Mouse (Mus musculus): ENCODE measurements around the gene Ciita.

Gene Ciita

DNA sequence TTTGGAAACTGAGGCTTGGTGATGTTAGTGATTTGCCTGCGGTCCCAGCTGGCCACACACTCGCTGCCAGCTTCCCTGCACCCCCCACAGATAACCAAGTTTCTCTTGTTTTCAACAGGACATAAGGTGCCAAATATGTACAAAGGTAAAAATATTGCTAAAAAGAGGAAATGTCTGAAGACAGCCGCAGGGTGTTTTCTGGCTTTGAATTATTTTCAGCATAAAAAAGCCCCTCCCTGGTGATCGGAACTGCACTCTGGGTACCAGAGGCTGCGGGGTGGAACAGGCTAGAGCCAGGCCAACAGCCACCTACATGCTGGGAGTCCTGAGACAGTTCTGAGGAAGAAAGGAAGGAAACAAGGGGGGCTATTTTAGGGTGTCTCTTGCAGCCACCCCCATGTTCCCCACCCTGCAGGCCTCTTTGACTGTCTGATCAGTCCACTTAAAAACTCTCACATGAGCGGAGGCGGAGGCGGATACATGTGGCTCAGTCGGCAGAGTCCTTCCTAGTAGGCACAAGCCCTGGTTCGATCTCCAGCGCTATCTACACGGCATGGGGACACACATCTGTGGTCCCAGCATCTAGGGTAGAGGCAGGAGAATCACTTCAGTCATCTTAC is 36.2 kb downstream of the Ciita start:
- intact Hi-C loops (cut with DNase I): no loop called here

DNA sequence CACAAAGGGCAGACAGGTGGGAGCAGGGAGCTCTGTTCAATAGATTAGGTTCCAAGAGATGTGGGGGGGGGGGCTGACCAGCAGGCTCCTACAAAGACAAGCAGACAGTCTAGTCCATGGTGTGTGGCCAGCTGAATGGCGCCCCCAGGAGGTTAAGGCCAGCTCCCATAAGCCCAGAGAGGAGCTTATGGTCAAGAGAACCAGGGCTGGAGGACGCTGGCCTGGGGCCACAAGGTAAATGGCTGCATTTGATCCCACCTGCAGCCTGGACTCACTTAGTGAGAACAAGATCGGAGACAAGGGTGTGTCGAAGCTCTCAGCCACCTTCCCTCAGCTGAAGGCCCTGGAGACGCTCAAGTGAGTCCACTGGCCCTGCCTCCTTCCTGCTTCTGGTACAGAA is 38.2 kb downstream of the Ciita start:
- intact Hi-C loops (cut with DNase I): no loop called here

DNA sequence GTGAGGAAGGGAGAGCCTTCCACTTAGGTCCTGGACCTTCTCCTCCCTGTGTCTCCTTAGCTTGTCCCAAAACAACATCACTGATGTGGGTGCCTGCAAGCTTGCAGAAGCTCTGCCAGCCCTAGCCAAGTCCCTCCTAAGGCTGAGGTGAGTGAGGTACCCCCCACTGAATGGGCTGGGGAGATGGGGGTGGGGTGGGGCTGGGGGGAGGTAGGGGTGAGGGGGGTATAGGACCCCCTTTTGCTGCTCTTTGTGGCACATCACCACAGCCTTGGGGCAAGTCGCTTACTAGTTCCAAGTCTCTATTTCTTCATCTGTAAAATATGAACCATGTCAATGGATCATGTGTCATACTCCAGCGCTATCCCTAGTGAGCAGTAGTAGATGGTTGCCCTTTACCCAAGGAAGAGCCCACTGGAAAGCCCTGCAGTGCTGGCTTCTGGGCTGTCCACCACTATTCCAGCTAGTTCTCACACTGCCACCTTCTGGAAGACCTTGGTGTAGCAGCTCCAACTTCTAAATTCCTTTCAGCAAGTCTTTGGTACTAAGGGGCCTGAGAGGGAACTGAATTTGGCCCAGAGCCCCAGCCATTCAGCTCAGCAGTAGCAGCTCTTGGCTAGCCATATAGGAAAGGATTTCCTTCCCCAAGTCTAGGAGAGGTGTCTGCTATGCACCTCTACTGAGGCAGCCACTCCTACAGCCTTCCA is 41.2 kb downstream of the Ciita start:
- intact Hi-C loops (cut with DNase I): loop anchor here (5.0 kb wide), 2 partner anchors 104 to 239 kb away; no protein-coding TSS in a partner anchor

DNA sequence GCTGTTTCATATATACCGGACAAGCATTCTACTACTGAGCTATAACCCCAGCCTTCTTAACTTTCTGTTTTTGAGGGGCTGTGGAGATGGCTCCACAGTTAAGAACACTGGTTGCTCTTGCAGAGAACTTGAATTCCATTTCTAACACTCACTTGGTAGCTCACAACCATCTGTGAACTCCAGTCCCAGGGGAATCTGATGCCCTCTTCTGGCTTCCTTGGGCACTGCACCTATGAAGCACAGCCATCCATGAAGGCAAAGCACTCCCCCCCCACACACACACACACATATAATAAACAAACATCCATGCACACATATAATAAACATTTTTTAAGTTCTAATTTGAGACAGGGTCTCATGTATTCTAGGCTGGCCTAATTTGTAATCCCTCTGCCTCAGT is 43.0 kb downstream of the Ciita start:
- intact Hi-C loops (cut with DNase I): loop anchor here (5.0 kb wide), 2 partner anchors 106 to 241 kb away; no protein-coding TSS in a partner anchor

DNA sequence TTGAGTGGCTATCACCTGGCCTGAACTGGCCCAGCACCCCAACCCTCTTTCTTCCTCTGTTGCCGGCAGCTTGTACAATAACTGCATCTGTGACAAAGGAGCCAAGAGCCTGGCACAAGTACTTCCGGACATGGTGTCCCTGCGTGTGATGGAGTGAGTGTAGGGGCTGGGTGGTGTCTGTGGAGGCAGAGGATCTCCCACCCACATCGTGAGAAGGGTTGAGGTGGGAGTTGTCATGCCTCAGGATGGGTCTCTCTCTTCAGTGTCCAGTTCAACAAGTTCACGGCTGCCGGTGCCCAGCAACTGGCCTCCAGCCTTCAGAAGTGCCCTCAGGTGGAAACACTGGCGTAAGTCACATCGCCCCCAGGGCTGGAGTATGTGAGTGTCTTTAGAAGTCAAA is 43.8 kb downstream of the Ciita start:
- intact Hi-C loops (cut with DNase I): loop anchor here (5.0 kb wide), 2 partner anchors 106 to 241 kb away; no protein-coding TSS in a partner anchor

DNA sequence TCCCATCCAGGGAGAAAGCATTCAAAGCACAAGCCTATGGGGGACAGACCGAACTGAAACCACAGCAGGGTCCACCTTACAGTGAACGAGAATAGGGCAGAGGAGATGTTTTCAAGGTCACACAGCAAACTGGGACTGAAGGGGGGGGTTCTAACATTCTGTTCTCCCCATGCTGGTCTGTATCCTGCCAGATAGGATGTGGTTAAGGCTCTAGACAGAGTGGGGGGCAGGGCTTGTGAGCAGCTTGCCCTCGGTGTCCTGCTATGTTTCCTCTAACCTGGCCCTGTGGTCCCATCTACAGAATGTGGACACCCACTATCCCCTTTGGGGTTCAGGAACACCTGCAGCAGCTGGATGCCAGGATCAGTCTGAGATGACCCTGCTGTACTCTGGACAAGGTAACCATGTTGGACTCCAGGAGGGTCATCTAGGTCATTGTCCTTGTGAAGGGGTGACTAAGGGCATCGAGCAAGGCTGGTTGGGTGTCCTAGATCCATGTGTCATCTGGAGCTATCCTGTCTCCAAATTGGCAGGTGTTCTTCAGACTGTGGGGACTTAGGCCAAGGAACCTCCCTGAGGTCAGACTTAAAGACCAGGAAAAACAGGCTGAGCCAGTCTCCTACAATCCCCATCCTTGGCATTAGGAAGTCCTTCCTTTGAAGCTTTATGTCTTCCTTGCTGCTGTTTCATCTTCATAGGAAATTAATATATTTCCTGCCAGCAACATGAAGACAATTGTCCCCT is 45.2 kb downstream of the Ciita start:
- intact Hi-C loops (cut with DNase I): loop anchor here (5.0 kb wide), 2 partner anchors 108 to 243 kb away; no protein-coding TSS in a partner anchor

DNA sequence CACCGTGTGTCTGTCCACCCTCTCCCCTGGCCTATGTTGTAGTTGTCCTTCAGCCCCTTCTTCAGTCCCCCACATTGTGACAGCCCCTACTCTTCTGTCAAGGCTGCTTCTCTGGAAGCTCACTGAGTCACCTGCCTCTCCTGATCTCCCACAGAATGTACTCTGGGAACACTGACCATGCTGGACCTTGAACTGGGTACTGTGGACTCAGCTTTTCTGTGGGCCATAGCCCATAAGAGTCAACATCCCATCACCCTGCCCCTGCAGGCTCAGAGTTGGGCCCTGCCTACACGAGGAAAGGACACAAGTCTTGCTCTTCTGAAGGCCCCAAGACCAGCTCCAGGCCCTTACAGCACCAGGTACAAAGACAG is 45.7 kb downstream of the Ciita start:
- intact Hi-C loops (cut with DNase I): no loop called here

DNA sequence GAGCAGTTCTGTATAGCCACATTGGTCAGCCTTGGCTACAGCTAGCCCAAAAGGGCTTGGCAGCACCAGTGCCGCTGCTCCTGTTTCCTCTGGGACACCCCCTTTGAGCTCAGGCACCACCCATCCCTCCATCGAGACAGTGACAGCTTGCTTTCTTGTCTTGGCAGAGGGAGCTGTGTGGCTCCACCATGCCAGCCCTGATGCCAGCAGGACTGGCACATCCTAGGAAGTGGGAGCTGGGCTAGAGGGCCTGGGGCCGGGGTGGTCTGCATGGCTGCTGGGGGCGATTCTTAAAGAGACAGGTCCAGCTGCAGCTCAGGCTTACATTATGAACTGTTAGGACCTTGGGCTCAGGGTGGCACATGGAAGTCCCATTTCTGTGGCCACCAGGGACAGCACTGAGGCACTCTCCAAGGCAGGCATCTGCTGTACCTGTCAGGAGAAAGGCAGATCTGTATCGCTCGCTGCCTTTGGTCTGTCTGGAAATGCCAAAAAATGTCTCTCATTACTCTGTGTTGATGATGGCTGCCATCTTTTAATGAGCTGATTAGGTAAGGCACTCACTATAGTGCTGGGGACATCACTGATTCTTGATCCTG is 47.3 kb downstream of the Ciita start:
- intact Hi-C loops (cut with DNase I): no loop called here

DNA sequence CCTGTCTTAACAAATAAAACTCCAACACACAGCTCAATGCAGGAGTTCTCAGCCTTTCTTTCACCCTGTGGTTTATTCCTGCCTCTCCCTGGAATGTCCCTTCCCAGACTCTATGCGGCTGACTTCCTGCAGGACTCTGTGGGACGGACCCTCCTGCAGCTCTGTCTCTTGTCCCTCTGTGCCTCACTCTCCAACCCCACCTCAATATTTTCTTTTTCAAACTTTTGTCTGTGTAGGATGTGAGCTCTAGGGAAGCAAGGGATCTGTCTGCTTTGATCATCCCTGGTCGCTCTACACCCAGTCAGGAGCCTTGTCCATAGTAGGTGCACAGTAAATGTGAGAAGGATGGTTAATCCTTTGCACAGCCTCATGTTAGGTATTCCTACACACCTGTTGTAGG is 48.5 kb downstream of the Ciita start:
- intact Hi-C loops (cut with DNase I): no loop called here

DNA sequence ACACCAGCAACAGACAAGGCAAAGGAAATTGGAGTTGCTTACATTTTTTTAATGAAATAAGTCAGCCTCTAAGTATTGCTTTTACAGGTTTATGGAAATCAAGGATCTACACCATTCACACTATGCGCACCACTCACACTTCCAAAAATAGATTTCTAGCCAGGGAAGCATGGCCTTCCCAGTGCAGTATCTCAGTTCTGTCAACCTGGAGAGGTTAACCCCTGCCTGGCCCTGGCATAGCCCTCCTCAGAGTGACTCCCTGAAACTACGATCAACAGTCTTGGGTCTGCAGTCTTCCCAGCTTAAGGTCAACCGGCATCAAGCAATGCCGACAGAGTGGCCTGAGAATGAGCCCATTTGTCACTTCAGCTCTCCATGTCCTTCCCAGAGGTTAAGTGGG is 50.3 kb downstream of the Ciita start:
- intact Hi-C loops (cut with DNase I): no loop called here

DNA sequence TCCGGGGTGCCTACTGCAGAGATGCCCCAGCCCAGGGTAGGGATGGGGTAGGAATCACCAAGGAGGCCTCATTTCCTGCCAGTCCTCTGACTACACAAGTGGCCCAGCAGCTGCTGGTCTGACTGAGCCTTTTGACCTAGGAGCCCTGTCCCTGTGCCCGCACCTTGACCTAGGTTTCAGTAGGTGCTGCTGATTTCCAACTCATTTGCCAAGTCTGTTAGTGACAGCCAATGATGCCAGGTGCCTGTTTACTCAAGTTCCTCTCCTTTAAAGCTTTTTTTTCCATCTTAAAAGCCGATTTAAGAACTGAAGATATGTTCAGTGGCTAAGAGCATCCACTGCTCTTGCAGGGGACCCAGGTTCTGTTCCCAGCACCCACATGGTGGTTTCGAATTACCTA is 53.9 kb downstream of the Ciita start:
- intact Hi-C loops (cut with DNase I): no loop called here

DNA sequence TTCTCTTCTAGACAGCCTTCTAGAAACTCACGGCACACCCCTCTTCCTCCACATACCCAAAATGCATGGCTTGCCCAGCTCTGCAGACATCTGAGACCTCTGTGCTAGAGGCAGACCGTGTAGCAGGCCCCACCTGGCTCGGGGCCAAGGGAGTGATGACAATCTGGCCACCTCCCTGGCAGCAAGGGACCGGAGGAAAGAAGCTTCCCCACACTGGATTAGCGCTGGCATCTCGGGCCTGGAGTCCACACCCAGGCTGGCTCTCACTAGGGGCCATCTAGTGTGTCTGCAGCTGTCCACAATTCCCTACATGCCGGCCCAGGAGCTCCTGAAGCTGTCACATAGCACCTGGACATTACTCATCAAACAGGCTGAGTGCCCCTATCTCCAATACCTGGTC is 54.7 kb downstream of the Ciita start:
- intact Hi-C loops (cut with DNase I): no loop called here

DNA sequence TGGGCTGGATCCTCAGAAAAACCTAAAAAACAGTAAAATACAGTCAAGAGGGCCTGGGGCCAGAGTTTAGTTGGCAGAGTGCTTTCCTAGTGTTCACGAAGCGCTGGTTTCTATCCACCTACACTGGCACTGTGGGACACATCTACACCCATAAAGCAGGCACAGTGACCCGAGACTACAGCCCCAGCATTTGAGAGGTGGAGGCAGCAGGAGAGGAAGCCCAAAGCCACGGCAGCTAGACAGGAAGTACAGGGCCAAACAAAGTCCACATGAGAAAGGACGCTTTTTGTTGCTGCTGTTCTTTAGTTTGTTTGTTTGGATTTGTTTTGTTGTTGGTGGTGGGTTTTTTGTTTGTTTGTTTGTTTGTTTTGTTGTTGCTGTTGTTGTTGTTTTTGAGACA is 56.5 kb downstream of the Ciita start:
- intact Hi-C loops (cut with DNase I): no loop called here

DNA sequence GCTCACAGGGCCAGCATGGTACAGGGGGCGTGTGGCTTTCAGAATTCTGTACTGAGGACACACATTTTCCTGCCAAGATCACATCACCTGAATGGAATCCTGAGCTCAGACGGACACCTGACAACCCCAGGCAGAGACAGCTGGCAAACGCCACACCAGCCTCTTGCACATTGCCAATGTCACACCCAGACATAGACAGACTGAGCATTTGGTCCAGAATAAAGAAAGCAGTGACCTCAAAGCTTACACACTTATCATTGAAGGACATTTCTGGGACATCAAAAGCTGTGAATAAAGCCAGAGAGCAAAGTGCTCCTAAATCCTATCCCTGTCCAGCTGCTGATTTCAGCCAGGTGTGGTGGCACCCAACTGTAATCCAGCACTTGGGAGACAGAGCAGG is 57.1 kb downstream of the Ciita start:
- intact Hi-C loops (cut with DNase I): no loop called here

DNA sequence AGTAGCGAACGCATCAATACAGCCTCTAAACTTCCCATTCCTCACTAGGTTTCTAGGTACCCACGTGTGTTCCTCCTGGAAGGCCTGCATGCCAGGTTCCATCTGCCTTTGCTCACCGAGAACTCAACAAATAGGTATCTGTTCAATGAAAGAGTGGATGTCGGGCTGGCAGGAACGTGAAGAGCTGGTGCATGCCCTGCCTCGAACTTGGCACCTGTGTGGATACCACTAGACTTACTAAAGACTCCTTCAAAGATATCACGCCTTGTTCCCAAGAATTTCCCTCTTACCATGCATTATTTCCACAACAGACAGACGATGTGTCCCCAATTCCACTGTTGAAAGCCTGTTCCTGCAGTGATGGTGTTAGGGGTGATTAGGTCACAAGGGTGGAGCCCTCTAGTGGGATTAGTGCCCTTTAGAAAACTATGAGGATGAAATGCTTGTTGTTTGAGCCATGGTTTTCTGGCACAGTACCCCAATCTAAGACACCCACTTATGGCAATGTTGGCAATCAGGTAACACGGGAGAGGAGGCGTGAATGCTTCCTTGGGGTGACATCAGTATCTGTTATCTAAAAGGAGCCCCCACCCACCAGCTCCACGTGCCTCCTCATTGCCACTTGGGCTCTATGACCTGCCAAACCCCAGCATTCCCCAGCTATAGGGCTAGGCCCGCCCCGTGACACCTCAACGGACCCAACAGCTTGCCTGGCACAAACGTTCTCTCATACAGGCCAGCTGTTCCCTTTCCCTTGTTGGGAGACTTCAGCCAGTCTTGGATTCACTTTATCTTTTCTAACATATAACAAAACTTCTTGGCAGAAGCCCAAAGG is 61.1 kb downstream of the Ciita start:
- intact Hi-C loops (cut with DNase I): no loop called here

DNA sequence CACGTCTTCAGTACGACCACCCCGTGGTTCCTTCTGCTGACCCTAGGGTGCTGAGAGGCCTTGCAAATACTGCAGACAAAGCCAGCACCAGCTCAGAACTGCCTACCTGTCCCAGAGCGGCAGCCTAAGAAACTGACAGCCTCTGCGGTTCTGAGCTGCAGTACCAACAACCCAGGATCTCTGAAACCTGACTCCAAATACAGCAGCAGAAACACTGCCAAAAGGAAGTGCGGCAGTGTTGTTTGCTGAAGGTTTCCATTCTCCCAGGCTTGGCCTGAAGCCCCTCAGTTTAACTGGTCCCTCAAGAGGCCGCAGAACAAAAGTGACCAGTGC is 61.7 kb downstream of the Ciita start:
- intact Hi-C loops (cut with DNase I): no loop called here

DNA sequence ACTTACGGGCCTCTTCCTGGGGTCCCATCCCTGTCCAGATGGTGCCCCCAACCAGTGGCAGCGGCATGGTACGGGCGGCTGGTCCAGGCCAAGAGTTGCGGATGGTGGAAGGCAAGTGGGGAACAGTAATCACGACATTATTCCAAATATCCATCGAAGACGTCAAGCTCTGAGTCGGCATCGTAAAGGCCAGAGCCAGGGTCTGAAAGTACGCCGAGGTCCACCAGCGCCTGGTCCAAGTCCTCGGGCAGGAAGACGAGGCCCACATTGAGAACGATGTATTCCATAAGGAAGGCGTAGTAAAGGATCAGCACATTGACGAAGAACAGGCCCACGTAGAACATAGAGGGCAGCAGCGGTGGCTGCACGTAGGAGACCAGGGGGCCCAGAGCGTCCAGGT is 62.4 kb downstream of the Ciita start:
- intact Hi-C loops (cut with DNase I): no loop called here

DNA sequence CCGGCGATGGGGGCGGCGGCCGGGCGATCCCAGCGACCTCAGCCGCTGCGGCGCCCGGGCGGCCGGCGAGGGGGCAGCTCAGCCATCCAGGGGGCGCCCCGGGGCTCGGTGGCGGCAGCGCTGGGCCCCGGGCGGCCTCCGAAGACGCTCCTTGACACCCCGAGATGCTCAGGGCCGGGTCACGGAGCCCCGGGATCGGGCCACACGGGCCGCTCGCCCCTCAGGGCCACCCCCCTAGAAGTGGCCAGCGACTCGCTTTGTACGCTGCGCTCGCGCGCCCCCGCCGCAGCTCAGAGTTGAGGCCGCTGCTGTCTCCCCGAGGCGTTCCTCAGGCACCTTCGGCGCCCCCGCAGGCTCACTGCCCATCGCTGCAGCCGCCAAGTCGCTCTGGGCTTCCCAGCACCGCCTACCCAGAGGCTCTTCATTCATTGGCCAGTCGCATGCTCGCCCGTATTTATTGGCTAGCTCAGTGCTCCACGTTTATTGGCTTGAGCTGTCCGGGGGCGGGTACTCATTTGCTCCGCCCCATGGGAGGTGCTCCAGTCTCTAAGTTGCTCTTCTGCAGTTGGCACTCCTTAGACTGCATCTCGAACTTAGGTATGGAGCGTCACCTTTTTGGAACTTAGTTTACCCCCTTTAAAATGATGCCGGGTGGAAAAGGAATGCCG is 63.0 kb downstream of the Ciita start, which contains the start of gene Dexi:
TSS of gene Dexi (minus strand) at position 357 of the 668 bp plus-strand sequence.
- intact Hi-C loops (cut with DNase I): no loop called here

DNA sequence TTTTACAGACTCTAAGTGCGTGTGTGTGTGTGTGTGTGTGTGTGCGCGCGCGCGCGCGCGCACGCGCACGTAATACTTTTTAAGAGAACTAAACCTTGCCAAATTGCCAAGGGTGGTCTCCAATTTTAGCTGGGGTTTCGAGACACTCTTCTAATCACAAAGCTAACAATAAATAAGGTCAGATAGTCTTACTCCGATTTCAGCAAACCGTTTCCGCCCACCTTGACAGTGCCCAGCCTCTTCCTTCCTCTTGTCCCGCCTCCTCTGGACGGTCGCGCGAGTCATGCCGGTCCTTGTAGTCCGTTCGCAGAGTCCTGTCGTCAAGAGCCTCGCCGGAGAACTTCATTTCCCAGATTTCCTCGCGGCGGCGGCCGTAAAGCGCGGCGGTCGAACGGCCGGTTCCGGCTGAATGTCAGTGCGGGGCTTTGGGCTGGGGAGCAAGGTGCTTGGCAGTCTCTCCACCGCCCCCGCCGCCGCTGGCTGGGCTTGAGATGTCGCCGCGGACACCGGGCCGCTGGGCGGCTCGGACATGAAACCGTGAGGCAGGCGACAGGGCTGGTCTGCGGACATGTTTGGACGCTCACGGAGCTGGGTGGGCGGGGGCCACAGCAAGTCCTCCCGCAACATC is 65.2 kb downstream of the Ciita start, which contains the start of gene Clec16a:
TSS of gene Clec16a (plus strand) at position 345 of the 628 bp plus-strand sequence.
- intact Hi-C loops (cut with DNase I): no loop called here

DNA sequence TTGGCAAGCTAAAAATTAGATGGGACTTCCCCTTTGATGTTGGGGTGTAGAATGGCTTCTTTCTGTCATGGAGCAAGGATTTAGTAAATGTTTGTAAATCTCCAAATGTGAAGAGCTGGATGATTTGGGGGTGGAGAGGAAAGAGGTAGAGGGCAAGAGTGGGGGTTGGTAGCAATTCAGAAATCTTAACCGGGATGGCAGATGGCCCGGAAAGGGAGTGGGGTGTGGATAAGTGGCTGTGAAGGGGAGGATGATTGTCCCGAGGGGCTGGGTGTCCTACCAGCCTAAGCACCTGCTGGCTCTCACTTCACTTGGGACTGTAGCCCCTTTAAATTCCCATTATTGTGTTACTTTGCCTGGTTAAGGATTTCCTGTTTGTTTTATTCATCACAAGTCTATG is 67.0 kb downstream of the Ciita start:
- intact Hi-C loops (cut with DNase I): no loop called here

Data from adrenal gland (tissue).